Mouse (Mus musculus) kidney, adult 2 months (tissue): ENCODE measurements around the gene Stk36. TPM values are rescaled to one million over a fixed set of nuclear protein-coding genes. Genes with fewer than 3 reads are reported as not detected.
A peak's percentile ranks its signal among the peaks of the same experiment; 100 is the strongest.

ENCODE experiments used
- DNase-seq: peaks from one replicate; pipeline ENCODE4 v3.0.0; 2021
- H3K27ac ChIP-seq: fragments of 200-500 bp; 2 replicates; pipeline ENCODE4 v1.5.1; 2012; ENCODE audit warnings: low read depth, low read length, control low read depth, inconsistent platforms; ENCODE audit not compliant: insufficient read depth
- H3K27me3 ChIP-seq: fragments of 200-500 bp; replicated peaks from 2 replicates; pipeline ENCODE4 v1.6.1; 2012; ENCODE audit warnings: mild to moderate bottlenecking, moderate library complexity, low read length, inconsistent platforms; ENCODE audit not compliant: control insufficient read depth, insufficient read depth
- H3K36me3 ChIP-seq: fragments of 200-500 bp; 2 replicates; pipeline ENCODE4 v1.6.1; 2012; ENCODE audit warnings: mild to moderate bottlenecking, moderate library complexity, low read length, inconsistent platforms; ENCODE audit not compliant: control insufficient read depth, insufficient read depth
- H3K4me1 ChIP-seq: fragments of 200-500 bp; 2 replicates; pipeline ENCODE4 v1.6.1; 2011; ENCODE audit warnings: low read length; ENCODE audit not compliant: control insufficient read depth, insufficient read depth
- H3K4me3 ChIP-seq: fragments of 200-500 bp; 2 replicates; pipeline ENCODE4 v1.5.1; 2011; ENCODE audit warnings: mild to moderate bottlenecking, low read depth, low read length, control low read depth; ENCODE audit not compliant: insufficient read depth
- CTCF ChIP-seq: fragments of 200-500 bp; conservative IDR thresholded peaks from 2 replicates; pipeline ENCODE4 v1.5.1; 2011; ENCODE audit warnings: low read depth, mild to moderate bottlenecking, control low read depth, low read length, moderate library complexity, mixed read lengths; ENCODE audit not compliant: insufficient read depth, insufficient read length
- POLR2A ChIP-seq: fragments of 200-500 bp; IDR thresholded peaks from one replicate; pipeline ENCODE4 v1.6.1; 2011; ENCODE audit warnings: low read depth, low read length, control low read depth
- WGBS: fragments of 180-500 bp; shearing (Covaris S2); methylation state at CpG from one replicate; pipeline ENCODE4 v1.1.7; 2018; 5-methylcytosine and 5-hydroxymethylcytosine counted together
- polyA plus RNA-seq: library from polyadenylated mRNA; depleted of rRNA; stranded (reverse); fragments of >200 nt; gene quantifications from 2 replicates; pipeline ENCODE4 v1.2.3, GENCODE M21; 2012

Gene Stk36
- polyA plus RNA-seq, 1 experiment: 5.9 TPM

DNA sequence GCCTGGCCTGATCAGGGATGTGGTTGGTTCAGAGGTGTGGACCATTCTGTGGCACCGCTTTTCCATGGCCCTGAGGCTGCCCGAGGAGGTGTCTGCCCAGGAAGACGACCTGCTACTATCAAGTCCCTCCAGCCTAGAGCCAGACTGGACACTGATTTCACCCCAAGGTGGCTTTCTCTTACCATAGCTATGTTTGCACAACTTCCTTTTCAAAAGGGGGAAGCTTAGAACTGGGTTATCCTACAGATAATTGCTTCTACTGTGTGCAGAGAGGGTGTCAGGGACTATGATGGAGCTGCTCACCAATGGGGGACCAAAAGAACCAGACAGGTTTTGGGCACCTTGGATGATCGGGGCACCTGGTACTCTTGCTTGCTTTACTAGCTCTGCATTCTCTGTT lies 31.5 kb downstream of the Stk36 start:
- no peaks in the 10 kb centered on the region for H3K36me3 ChIP-seq
- 91% methylated on average over 4 of the region's 4 CpGs for WGBS
- TF ChIP-seq POLR2A (no peak), CTCF (no peak)
- H3K27me3 ChIP-seq: no peaks in the 10 kb centered on the region
- DNase-seq: no peak
- no peak overlapping the region for H3K4me3 ChIP-seq
- H3K4me1 ChIP-seq: no peaks in the 10 kb centered on the region
- H3K27ac ChIP-seq: no peak overlapping the region

DNA sequence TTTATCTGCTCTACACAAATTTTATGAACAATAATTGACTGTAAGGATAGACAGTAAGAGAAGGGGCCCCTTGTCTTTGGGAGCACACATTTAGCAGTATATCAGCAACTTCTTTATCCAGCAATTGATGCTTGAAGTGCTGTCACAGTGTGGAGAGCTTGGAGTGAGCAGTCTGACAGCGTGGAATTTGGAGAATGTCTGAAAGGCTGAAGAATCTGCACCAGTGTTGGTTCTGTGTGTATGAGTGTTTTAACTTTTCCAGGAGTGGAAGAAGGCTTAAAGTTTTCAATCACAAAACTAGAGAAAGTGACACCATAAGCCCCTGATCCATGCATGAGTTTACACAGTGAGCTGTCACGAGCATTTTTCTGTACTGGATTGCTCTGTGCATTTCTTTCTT lies 42.3 kb downstream of the Stk36 start:
- Histone ChIP-seq H3K27ac (no peak overlapping the region), H3K27me3 (no peaks in the 10 kb centered on the region), H3K4me3 (no peak overlapping the region), H3K4me1 (no peaks in the 10 kb centered on the region), H3K36me3 (no peaks in the 10 kb centered on the region)
- no peak for DNase-seq
- no peak for TF ChIP-seq POLR2A
- WGBS: 79% methylated on average over 2 of the region's 2 CpGs

DNA sequence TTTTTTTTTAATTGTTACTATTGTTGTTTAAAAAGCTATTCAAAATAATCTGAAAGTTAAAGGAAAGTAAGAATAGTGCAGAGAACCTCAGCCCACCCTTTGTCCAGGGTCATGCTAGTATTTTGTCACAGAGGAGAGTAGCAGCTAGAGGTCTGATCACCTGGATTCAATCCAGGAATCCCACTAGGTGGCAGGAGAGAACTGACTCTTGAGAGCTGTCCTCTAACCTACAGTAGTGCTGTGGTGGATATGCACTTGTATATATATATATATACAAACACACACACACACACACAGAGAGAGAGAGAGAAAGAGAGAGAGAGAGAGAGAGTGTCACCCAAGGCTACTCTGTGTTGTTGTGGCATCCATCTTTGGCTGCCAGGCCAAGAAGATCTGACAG lies 42.7 kb downstream of the Stk36 start:
- no peak overlapping the region for H3K4me3 ChIP-seq
- peak; percentile 28 for DNase-seq
- no peaks in the 10 kb centered on the region for H3K36me3 ChIP-seq
- H3K27ac ChIP-seq: no peak overlapping the region
- TF ChIP-seq CTCF: peak; percentile 44
- TF ChIP-seq POLR2A: no peak
- no peaks in the 10 kb centered on the region for H3K4me1 ChIP-seq
- no peaks in the 10 kb centered on the region for H3K27me3 ChIP-seq

DNA sequence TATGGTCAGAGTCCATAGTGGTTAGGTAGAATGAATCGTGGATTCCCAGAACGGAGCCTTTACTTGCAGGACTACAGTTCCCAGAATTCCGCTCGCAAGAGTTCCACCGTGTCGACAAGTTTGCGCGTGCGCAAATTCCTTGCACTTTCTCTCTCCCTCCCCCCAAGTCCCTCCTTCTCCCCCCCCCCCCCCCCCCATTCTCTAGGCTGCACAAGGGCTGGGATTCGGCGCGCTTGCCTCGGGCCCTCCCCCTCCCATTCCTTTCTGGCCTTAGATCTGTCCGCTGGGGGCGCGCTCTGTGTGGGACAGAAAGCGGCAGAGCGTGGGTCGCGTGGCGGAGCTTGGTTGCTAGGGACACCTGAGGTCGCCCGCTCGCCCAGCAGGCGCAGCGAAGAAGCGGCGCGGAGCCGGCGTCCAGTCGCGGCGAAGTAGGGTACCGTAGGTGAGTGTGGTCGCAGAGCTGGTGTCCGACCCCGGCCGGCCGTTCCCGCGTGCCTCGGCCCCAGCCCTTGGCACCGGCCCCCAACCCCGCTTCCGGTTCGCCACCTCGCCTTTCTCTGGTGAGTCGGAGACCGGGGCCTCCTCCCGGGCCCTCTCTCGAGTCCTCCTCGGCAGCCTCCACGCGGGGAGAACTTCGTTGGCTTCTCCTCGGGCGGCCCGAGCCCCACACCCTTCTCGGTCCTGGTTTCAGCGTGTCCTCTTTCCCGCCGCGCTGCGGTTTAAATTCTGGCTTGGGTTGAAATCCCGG lies 60.4 kb downstream of the Stk36 start, which contains the start of gene Ttll4:
Ttll4 (plus strand) TSS at position 298 of the 748 bp plus-strand sequence.
- Histone ChIP-seq H3K4me1 (peaks cover 28% of the 10 kb centered on the region), H3K27me3 (no peaks in the 10 kb centered on the region), H3K4me3 (peak within 1 kb of the TSS; percentile 100), H3K27ac (peak within 1 kb of the TSS; percentile 94), H3K36me3 (no peaks in the 10 kb centered on the region)
- peak; percentile 65 for TF ChIP-seq CTCF
- TF ChIP-seq POLR2A: no peak
- peak; percentile 98 for DNase-seq
- WGBS: 1% methylated on average over 65 of the region's 66 CpGs

DNA sequence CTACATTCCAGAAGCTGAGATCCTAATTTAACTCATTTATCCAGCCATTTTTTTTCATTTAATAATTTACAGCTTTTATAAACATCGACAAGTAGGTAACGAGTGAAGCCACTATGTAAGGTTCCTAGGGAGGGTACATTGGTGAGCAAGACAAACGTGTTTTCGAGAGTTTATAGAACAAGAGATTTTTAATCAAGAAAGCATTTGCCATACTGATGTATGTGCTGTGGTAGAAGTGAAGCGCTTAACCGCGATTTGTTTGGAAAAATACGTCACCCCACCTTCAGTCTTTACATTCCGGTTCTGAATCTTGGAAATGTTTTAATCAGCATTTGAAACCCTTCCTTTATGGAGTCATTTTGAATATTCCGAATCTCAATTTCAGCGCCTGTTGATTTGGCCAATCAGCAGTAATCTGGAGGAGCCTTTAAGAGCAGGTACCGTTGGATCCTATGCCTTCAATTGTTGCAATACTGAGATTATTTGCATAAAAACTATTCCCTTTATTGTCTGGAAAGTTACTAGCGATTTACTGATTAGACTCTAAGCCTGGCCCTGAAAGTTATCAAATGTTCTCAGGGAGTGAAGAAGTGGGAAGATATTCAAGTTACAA lies 61.1 kb downstream of the Stk36 start:
- DNase-seq: no peak
- H3K36me3 ChIP-seq: no peaks in the 10 kb centered on the region
- peak overlapping the region; percentile 94 for H3K27ac ChIP-seq
- 4% methylated on average over 13 of the region's 13 CpGs for WGBS
- peak overlapping the region; percentile 100 for H3K4me3 ChIP-seq
- no peaks in the 10 kb centered on the region for H3K27me3 ChIP-seq
- TF ChIP-seq POLR2A (no peak), CTCF (no peak)
- peaks cover 30% of the 10 kb centered on the region for H3K4me1 ChIP-seq

DNA sequence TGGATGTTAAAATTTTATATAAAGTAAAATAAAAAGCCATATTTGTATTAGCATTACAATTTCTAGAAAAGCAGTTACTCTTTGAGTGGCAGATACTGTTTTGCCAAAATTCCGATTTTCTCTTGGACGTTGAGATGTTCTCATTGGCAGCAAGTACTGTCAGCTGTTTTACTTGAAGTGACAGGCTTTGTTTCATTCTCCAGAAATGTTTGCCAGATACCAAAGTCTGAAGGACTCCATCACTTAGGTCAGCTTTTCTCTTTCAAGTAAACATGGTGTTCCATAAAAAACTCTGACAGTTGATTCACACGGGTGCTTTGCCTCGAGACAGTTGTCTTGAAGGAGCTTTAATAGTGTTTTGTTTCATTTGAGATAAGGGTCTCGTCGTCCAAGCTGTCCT lies 63.9 kb downstream of the Stk36 start:
- Histone ChIP-seq H3K27ac (peak overlapping the region; percentile 82), H3K36me3 (no peaks in the 10 kb centered on the region), H3K4me1 (peaks cover 35% of the 10 kb centered on the region), H3K4me3 (no peak overlapping the region), H3K27me3 (no peaks in the 10 kb centered on the region)
- DNase-seq: peak; percentile 59
- no peak for TF ChIP-seq POLR2A
- TF ChIP-seq CTCF: no peak
- 43% methylated on average over 6 of the region's 6 CpGs for WGBS

DNA sequence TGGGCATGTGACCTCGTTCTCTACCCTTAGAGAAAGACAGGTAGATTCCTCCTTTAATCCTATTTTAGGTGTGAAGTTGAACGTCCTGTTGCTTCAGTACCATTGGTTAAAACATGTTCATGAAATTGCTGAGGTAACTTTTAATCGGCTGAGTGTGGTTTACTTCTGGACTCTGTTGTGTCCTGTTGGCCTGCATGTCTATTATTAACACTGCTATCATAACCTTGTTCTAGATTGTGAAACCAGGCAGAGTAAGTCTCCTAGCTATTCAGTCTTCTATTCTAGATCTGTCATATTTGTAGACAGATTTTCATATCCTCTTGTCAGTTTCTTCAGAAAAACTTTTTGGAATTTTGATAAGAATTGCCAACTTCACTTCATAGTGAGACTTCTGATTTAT lies 67.1 kb downstream of the Stk36 start:
- H3K27ac ChIP-seq: no peak overlapping the region; the same call in 1 of the 2 replicates
- TF ChIP-seq CTCF: no peak
- TF ChIP-seq POLR2A: no peak
- peaks cover 32% of the 10 kb centered on the region for H3K4me1 ChIP-seq
- DNase-seq: peak; percentile 42
- no peak overlapping the region for H3K4me3 ChIP-seq
- H3K27me3 ChIP-seq: no peaks in the 10 kb centered on the region
- 52% methylated on average over 3 of the region's 3 CpGs for WGBS
- H3K36me3 ChIP-seq: no peaks in the 10 kb centered on the region
